Mouse (Mus musculus) erythroid progenitor cell, adult 5-6 weeks (primary cell): ENCODE measurements around the gene Inpp4a. TPM values are rescaled to one million over a fixed set of nuclear protein-coding genes. Genes with fewer than 3 reads are reported as not detected.

Experiments used
- ATAC-seq: replicated peaks from 2 replicates; pipeline ENCODE4 v1.8.0; 2016; ENCODE audit warnings: moderate number of reproducible peaks, mild to moderate bottlenecking, moderate TSS enrichment, inconsistent platforms; ENCODE audit not compliant: poor library complexity, low FRiP score, severe bottlenecking
- total RNA-seq, 2 experiments: library from RNA; stranded (forward) in 1 of 2; stranded (reverse) in 1 of 2; fragments of 150-400 nt in 1 of 2; fragments of 186-747, 209-891 nt in 1 of 2; gene quantifications; 2 replicates each; pipeline versions ENCODE4 v1.2.3 to v1.2.4; 2015 to 2017; ENCODE audit warnings: low replicate concordance in 2 of 2

Gene Inpp4a
- total RNA-seq, 2 experiments from 2014 or later = 2.2 to 6.7 TPM

- ATAC-seq = no peak
These were observed 18.9 kb downstream of the Inpp4a start for GRCm38 (mm10) chr1:37318558-37318957.

GRCm38 (mm10) chr1:37322690-37323089 is 23.0 kb downstream of the Inpp4a start:
- no peak for ATAC-seq

GRCm38 (mm10) chr1:37323208-37323607 is 23.5 kb downstream of the Inpp4a start:
- ATAC-seq = no peak

- ATAC-seq = no peak
These were observed 24.9 kb downstream of the Inpp4a start for GRCm38 (mm10) chr1:37324569-37324968.

- no peak for ATAC-seq
These were observed 27.6 kb downstream of the Inpp4a start for GRCm38 (mm10) chr1:37327311-37327710.

- ATAC-seq = no peak
These were observed 29.5 kb downstream of the Inpp4a start for GRCm38 (mm10) chr1:37329132-37329531.

- ATAC-seq = no peak
These were observed 30.2 kb downstream of the Inpp4a start for GRCm38 (mm10) chr1:37329831-37330230.

GRCm38 (mm10) chr1:37332756-37333155 is 33.1 kb downstream of the Inpp4a start:
- no peak for ATAC-seq

GRCm38 (mm10) chr1:37333741-37334440 is 34.2 kb downstream of the Inpp4a start:
- no peak for ATAC-seq

GRCm38 (mm10) chr1:37336022-37336421 is 36.4 kb downstream of the Inpp4a start:
- ATAC-seq = no peak

- ATAC-seq = no peak
These were observed 37.1 kb downstream of the Inpp4a start for GRCm38 (mm10) chr1:37336794-37337193.

- ATAC-seq = no peak
These were observed 37.6 kb downstream of the Inpp4a start for GRCm38 (mm10) chr1:37337273-37337672.

GRCm38 (mm10) chr1:37339144-37339543 is 39.5 kb downstream of the Inpp4a start:
- no peak for ATAC-seq

- ATAC-seq = no peak
These were observed 41.7 kb downstream of the Inpp4a start for GRCm38 (mm10) chr1:37341347-37341746.

GRCm38 (mm10) chr1:37341914-37342313 is 42.2 kb downstream of the Inpp4a start:
- ATAC-seq = no peak

GRCm38 (mm10) chr1:37342524-37342923 is 42.9 kb downstream of the Inpp4a start:
- ATAC-seq = no peak

- ATAC-seq = no peak
These were observed 43.6 kb downstream of the Inpp4a start for GRCm38 (mm10) chr1:37343265-37343664.

- no peak for ATAC-seq
These were observed 44.7 kb downstream of the Inpp4a start for GRCm38 (mm10) chr1:37344223-37344916.

- no peak for ATAC-seq
These were observed 47.9 kb downstream of the Inpp4a start for GRCm38 (mm10) chr1:37347361-37348080.

- ATAC-seq = no peak
These were observed 51.4 kb downstream of the Inpp4a start for GRCm38 (mm10) chr1:37350886-37351651.
